Comparison of ENCODE assay signal across 9 mouse cellular contexts in genomic region chr10:115587301-115587969, GRCm38 (mm10). TPM values are rescaled to one million over a fixed set of nuclear protein-coding genes. Genes with fewer than 3 reads are reported as not detected.
DNase-seq lines count a peak whose midpoint lies in the region; ATAC-seq and TF ChIP-seq lines count a peak whose summit lies in the region.
"Had no signal": no experiment of that assay in that cellular context is flagged by ENCODE, and none has a peak within 500 bp of the region (broad histone marks: within the 10 kb centered on the region; RNA-seq: fewer than 3 reads in every experiment).

Lgr5 (minus strand) TSS chr10:115587780.

- WGBS in spleen, adult 2 months = 1% methylated on average over 47 of the region's 47 CpGs
- WGBS in heart, embryonic 14.5 days = 0% methylated on average over 47 of the region's 47 CpGs
- 2% methylated on average over 45 of the region's 47 CpGs for WGBS in liver, embryonic 12.5 days (ENCODE audit: insufficient replicate concordance)

- TF ChIP-seq POLR2A in spleen, adult 2 months (IDR thresholded peaks at IDR 0.05; ENCODE audit: low read depth, low read length) = no peak

- H3K27ac ChIP-seq in spleen, adult 2 months (ENCODE audit: insufficient read depth, low read length) = no peak within 1 kb of the TSS
- H3K27ac ChIP-seq in heart, embryonic 14.5 days (replicated peaks in 1 of 2; ENCODE audit: control insufficient read depth in 1 of 2, insufficient read depth in 1 of 2, low read depth in 2 of 2, low read length in 2 of 2) = no peak within 1 kb of the TSS
- peak within 1 kb of the TSS; percentile 36; the same call in 1 of the 2 replicates for H3K27ac ChIP-seq in liver, embryonic 12.5 days

- DNase-seq in spleen, adult 2 months (ENCODE audit: low read depth in 1 of 2, low spot score in 2 of 2) = no peak
- DNase-seq in spleen, adult 12 weeks (ENCODE audit: low spot score) = no peak
- DNase-seq in embryo, embryonic 9.5 days (ENCODE audit: extremely low spot score) = peak; percentile 79
- DNase-seq in kidney, postnatal 10 days = peak; percentile 67
- peak; percentile 78 for DNase-seq in neural tube, embryonic 10.5 days (ENCODE audit: extremely low spot score, low spot score)
- DNase-seq in urinary bladder, postnatal 25 days (ENCODE audit: low spot score) = peak; percentile 21

- H3K9me3 ChIP-seq in heart, embryonic 14.5 days (ENCODE audit: control insufficient read depth, low read length) = no peaks in the 10 kb centered on the region
- H3K9me3 ChIP-seq in liver, embryonic 12.5 days (replicated peaks) = no peaks in the 10 kb centered on the region

- ATAC-seq in heart, embryonic 14.5 days (ENCODE audit: insufficient number of reproducible peaks, insufficient read depth, low FRiP score, low read depth) = peak; percentile 77
- peak; percentile 61 for ATAC-seq in liver, embryonic 12.5 days

- peak within 1 kb of the TSS; percentile 97 for H3K4me2 ChIP-seq in heart, embryonic 14.5 days (ENCODE audit: low read length)
- peak within 1 kb of the TSS; percentile 61 for H3K4me2 ChIP-seq in liver, embryonic 12.5 days

- no peaks in the 10 kb centered on the region for H3K36me3 ChIP-seq in spleen, adult 2 months (ENCODE audit: control insufficient read depth, insufficient read depth, low read length)
- no peaks in the 10 kb centered on the region for H3K36me3 ChIP-seq in heart, embryonic 14.5 days (ENCODE audit: control insufficient read depth, insufficient read depth, low read length)
- no peaks in the 10 kb centered on the region for H3K36me3 ChIP-seq in liver, embryonic 12.5 days
- H3K36me3 ChIP-seq: G1E had no signal

- H3K9ac ChIP-seq in heart, embryonic 14.5 days (ENCODE audit: low read length) = peak within 1 kb of the TSS; percentile 21; the same call in 1 of the 2 replicates
- H3K9ac ChIP-seq in liver, embryonic 12.5 days = no peak within 1 kb of the TSS

- TF ChIP-seq CTCF in spleen, adult 2 months (IDR thresholded peaks at IDR 0.05; ENCODE audit: extremely low read depth, insufficient read depth, insufficient read length, insufficient replicate concordance) = no peak

- H3K4me3 ChIP-seq in spleen, adult 2 months (ENCODE audit: extremely low read depth, insufficient read depth, insufficient read length) = peak within 1 kb of the TSS; percentile 24
- H3K4me3 ChIP-seq in heart, embryonic 14.5 days (ENCODE audit: control insufficient read depth in 1 of 2, insufficient read depth in 1 of 2, low read depth in 1 of 2, low read length in 2 of 2) = peak within 1 kb of the TSS; percentile 49 to 57
- peak within 1 kb of the TSS; percentile 49 for H3K4me3 ChIP-seq in liver, embryonic 12.5 days

- peaks cover 12% of the 10 kb centered on the region for H3K27me3 ChIP-seq in spleen, adult 2 months (ENCODE audit: control insufficient read depth, insufficient read depth, low read length)
- peaks cover 59% of the 10 kb centered on the region for H3K27me3 ChIP-seq in heart, embryonic 14.5 days (ENCODE audit: control insufficient read depth, insufficient read depth, low read length)
- peaks cover 67% of the 10 kb centered on the region for H3K27me3 ChIP-seq in liver, embryonic 12.5 days (replicated peaks)

- peaks cover 10% of the 10 kb centered on the region for H3K4me1 ChIP-seq in spleen, adult 2 months (ENCODE audit: control insufficient read depth, insufficient read depth, insufficient read length)
- peaks cover 6 to 21% of the 10 kb centered on the region in 2 experiments for H3K4me1 ChIP-seq in heart, embryonic 14.5 days (ENCODE audit: control insufficient read depth in 2 of 2, insufficient read depth in 2 of 2, low read length in 2 of 2)
- H3K4me1 ChIP-seq in liver, embryonic 12.5 days = peaks cover 15% of the 10 kb centered on the region; the same call in 1 of the 2 replicates

RNA-seq across cellular contexts. Expression of gene Lgr5, which starts in this region (rescaled TPM):
- polyA plus RNA-seq in spleen, adult 2 months (2012; rRNA removed) = 0.12 and 0.16 TPM in 2 replicates
- polyA plus RNA-seq in heart, embryonic 14.5 days (2014; fragmentation: Nextera tagmentation; extraction: Ambion mirVana) = 0.19 and 0.32 TPM in 2 replicates
- polyA plus RNA-seq in liver, embryonic 12.5 days (2016; fragmentation: Nextera tagmentation; extraction: Ambion mirVana) = 2.7 and 3.9 TPM in 2 replicates
- polyA plus RNA-seq: G1E had no signal

Comparison
In these comparisons a context has a peak if more than half of its experiments do, and no peak if none do; other contexts are left out.
1. Peak in ATAC-seq, H3K4me3 ChIP-seq, H3K9ac ChIP-seq and H3K4me2 ChIP-seq in heart, embryonic 14.5 days; RNA of the gene not detected or under 1 TPM.
2. DNase-seq: peak in embryo, embryonic 9.5 days (single experiment), kidney, postnatal 10 days (single experiment), neural tube, embryonic 10.5 days (single experiment) and urinary bladder, postnatal 25 days (single experiment); none in spleen, adult 2 months (0 of 2) and spleen, adult 12 weeks (single experiment).
3. Peak in every context shown above with its lines, with median percentiles within 50 percentile points of each other: H3K4me3 ChIP-seq.